Mouse (Mus musculus): ENCODE results near the gene Prkce. TPM values are rescaled to one million over a fixed set of nuclear protein-coding genes. Genes with fewer than 3 reads are reported as not detected.

Gene Prkce
- total RNA-seq, 2 experiments from 2014 or later = 1.7 to 3.8 TPM

- ATAC-seq (replicated peaks; ENCODE audit: low FRiP score, low TSS enrichment, poor library complexity, severe bottlenecking) = no peak
Observed at GRCm38 (mm10) chr17:86551561-86551960, 384.0 kb downstream of the Prkce start.

GRCm38 (mm10) chr17:86551995-86552394, 384.4 kb downstream of the Prkce start:
- no peak for ATAC-seq (replicated peaks; ENCODE audit: low FRiP score, low TSS enrichment, poor library complexity, severe bottlenecking)

GRCm38 (mm10) chr17:86559206-86559891, 391.8 kb downstream of the Prkce start:
- no peak for ATAC-seq (replicated peaks; ENCODE audit: low FRiP score, low TSS enrichment, poor library complexity, severe bottlenecking)

- no peak for ATAC-seq (replicated peaks; ENCODE audit: low FRiP score, low TSS enrichment, poor library complexity, severe bottlenecking)
Observed at GRCm38 (mm10) chr17:86560499-86560898, 392.9 kb downstream of the Prkce start.

- no peak for ATAC-seq (replicated peaks; ENCODE audit: low FRiP score, low TSS enrichment, poor library complexity, severe bottlenecking)
Observed at GRCm38 (mm10) chr17:86570491-86570890, 402.9 kb downstream of the Prkce start.

- ATAC-seq (replicated peaks; ENCODE audit: low FRiP score, low TSS enrichment, poor library complexity, severe bottlenecking) = no peak
Observed at GRCm38 (mm10) chr17:86571266-86571665, 403.7 kb downstream of the Prkce start.

- no peak for ATAC-seq (replicated peaks; ENCODE audit: low FRiP score, low TSS enrichment, poor library complexity, severe bottlenecking)
Observed at GRCm38 (mm10) chr17:86572136-86572535, 404.6 kb downstream of the Prkce start.

- ATAC-seq (replicated peaks; ENCODE audit: low FRiP score, low TSS enrichment, poor library complexity, severe bottlenecking) = no peak
Observed at GRCm38 (mm10) chr17:86572576-86572975, 405.0 kb downstream of the Prkce start.

- ATAC-seq (replicated peaks; ENCODE audit: low FRiP score, low TSS enrichment, poor library complexity, severe bottlenecking) = no peak
Observed at GRCm38 (mm10) chr17:86573596-86574248, 406.1 kb downstream of the Prkce start.

GRCm38 (mm10) chr17:86580724-86581123, 413.1 kb downstream of the Prkce start:
- ATAC-seq (replicated peaks; ENCODE audit: low FRiP score, low TSS enrichment, poor library complexity, severe bottlenecking) = no peak

- no peak for ATAC-seq (replicated peaks; ENCODE audit: low FRiP score, low TSS enrichment, poor library complexity, severe bottlenecking)
Observed at GRCm38 (mm10) chr17:86582341-86582740, 414.8 kb downstream of the Prkce start.

- 0 out of 2 replicates have a peak, but pooled peaks have one; percentile 22 for ATAC-seq (replicated peaks; ENCODE audit: low FRiP score, low TSS enrichment, poor library complexity, severe bottlenecking)
Observed at GRCm38 (mm10) chr17:86586441-86586840, 418.9 kb downstream of the Prkce start.

- ATAC-seq (replicated peaks; ENCODE audit: low FRiP score, low TSS enrichment, poor library complexity, severe bottlenecking) = no peak
Observed at GRCm38 (mm10) chr17:86588704-86589449, 421.3 kb downstream of the Prkce start.

- no peak for ATAC-seq (replicated peaks; ENCODE audit: low FRiP score, low TSS enrichment, poor library complexity, severe bottlenecking)
Observed at GRCm38 (mm10) chr17:86589681-86590080, 422.1 kb downstream of the Prkce start.

GRCm38 (mm10) chr17:86591241-86591640, 423.7 kb downstream of the Prkce start:
- ATAC-seq (replicated peaks; ENCODE audit: low FRiP score, low TSS enrichment, poor library complexity, severe bottlenecking) = no peak

GRCm38 (mm10) chr17:86592991-86593586, 425.5 kb downstream of the Prkce start:
- no peak for ATAC-seq (replicated peaks; ENCODE audit: low FRiP score, low TSS enrichment, poor library complexity, severe bottlenecking)

GRCm38 (mm10) chr17:86595526-86595925, 427.9 kb downstream of the Prkce start:
- ATAC-seq (replicated peaks; ENCODE audit: low FRiP score, low TSS enrichment, poor library complexity, severe bottlenecking) = no peak

GRCm38 (mm10) chr17:86601116-86601515, 433.5 kb downstream of the Prkce start:
- ATAC-seq (replicated peaks; ENCODE audit: low FRiP score, low TSS enrichment, poor library complexity, severe bottlenecking) = no peak

GRCm38 (mm10) chr17:86601901-86602300, 434.3 kb downstream of the Prkce start:
- no peak for ATAC-seq (replicated peaks; ENCODE audit: low FRiP score, low TSS enrichment, poor library complexity, severe bottlenecking)

GRCm38 (mm10) chr17:86603848-86604444, 436.4 kb downstream of the Prkce start:
- ATAC-seq (replicated peaks; ENCODE audit: low FRiP score, low TSS enrichment, poor library complexity, severe bottlenecking) = no peak
